Mouse (Mus musculus): ENCODE measurements around the gene Capn11. TPM values are rescaled to one million over a fixed set of nuclear protein-coding genes. Genes with fewer than 3 reads are reported as not detected.

Gene Capn11
- 0.12 and 0.22 TPM in 2 replicates for polyA plus RNA-seq (2012)

DNA sequence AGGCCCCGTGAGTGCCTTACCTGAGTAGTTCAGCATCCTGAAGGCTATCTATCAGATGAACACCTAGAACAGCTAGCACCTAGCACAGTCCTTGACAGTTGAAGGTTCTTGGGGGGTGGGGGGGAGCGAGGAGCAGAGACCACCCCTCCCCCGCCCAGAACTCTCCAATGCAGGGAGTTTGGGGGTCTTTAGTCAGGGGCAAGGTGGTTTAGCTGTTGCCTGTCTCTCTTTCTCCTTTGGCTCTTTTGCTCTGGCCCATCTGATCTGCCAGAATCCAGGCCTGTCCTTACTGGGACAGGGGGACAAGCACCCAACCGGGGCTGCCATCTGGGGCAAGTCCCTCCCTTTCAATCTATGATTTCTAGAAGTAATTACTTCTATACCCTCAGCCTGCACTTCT is at the start of gene Capn11:
Capn11 (minus strand) TSS at position 101 of the 400 bp plus-strand sequence.

DNA sequence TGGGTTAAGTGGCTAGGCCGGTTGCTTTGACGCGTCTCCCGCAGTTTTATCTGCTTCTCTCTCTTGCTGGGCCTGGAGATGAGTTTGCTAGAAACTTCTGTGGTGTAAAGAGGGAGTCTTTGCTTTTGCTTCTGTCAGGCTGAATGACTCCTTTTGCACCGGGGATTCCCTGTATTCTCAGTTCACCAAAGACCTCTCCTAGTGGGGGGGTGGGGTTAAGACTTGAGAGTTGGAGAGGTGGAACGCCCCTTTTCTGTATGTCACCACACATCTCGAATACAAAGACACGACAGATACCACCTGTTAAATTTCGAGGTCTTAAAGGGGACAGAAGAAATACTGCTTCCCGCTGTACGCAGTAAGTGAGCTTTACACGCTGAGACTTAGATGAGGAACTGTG is 27.6 kb upstream of the Capn11 start, which contains the start of gene Tmem63b:
Tmem63b (minus strand) TSS at position 190 of the 400 bp plus-strand sequence.

DNA sequence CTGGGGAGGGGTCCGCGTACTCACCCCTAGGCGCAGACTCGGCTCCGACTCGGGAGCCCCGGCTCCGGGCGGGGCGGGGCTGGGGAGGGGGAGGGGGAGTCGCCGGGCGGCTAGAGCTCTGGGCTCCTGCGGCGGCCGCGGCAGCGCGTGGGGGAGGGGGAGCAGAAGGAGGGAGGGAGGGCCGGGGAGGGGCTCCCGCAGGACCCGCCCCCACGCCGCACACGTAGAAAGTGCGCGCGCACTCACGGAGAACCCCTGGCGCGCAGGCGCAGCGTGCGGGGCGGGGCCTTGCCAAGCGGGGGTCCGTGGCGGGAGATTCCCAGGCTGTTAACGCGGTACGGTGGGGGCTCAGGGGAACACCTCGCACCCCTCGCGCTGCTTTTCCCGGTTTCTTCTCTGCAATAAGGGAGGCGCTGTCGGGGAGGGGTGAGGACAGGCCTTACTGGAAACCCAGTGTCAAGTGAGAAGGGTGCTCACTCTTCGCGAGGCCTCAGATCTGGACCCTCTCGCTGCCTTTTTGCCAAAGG is 27.0 kb upstream of the Capn11 start, which contains the start of gene Mrpl14:
Mrpl14 (plus strand) TSS at position 230 of the 527 bp plus-strand sequence.

DNA sequence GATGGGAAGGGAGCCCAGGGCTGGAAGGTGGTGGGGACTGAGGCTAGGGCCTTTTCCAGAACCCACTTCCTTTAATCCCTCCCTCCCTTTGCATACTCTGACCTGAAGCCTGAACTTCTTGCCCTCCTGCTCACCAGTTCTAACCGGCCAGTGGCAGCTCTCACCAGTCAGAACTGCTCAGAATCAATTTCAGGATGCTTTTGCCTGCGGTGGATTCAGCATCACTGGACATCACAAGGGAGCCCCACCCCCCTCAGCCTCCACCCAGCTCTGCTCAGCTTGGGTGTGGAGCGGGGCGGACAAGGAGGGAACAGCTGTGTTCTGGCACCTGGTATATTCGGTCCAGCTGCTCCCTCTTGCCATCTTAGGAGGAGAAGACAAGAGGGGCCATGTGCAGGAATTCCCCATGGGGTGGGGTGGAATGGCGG is 57.2 kb downstream of the Capn11 start, which contains the start of gene Mymx:
Mymx (minus strand) TSS at position 226 of the 428 bp plus-strand sequence.

DNA sequence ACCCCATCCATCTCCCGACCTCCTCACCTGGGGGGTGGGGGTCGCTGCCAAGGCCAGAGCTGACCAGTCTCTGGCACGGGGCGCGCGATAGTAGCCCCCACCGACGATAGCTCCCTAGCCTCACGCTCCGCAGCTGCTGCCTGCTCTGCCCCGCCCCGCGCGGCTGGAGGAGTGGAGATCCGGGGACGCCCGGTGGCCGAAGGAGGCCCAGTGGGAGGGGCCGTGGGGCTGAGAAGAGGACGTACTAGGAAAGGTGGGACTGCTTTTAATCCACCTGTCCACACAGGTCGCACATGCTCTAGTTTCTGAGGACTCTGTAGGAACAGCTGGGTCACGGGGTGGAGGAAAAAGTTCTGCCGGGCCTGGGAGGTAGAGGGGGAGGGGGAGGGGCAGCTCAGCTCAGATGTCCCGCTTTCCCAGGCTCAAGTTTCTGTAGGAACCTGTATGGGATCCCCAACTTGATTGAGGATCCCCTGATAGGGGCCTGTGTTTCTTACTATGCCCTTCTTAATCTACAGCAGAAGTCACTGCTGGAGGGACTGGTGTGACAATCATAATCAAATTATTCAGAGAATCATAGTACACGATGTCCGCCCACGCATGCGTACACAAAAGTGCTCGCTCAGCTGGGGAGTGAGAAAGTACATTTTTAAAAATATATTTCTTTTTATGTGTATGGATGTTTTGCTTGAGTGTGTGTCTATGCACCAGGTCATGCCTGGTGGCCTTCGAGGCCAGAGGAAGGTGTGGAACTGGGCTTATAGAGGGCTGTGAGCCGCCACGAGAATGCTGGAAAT is 59.5 kb downstream of the Capn11 start, which contains the start of gene Slc29a1:
Slc29a1 (minus strand) TSS at position 161 of the 797 bp plus-strand sequence.

Other genes starting within 250 kb of the Capn11 start
- 7.4 and 8.3 TPM in 2 replicates for gene Cdc5l, start 225.6 kb downstream of the Capn11 start, polyA plus RNA-seq (2012)
- gene Spats1, start 183.9 kb downstream of the Capn11 start, polyA plus RNA-seq (2012), result 0.03 TPM in 1 of 2 replicates, not detected in the other
- gene Aars2, start 152.5 kb downstream of the Capn11 start, polyA plus RNA-seq (2012), result 39.1 and 48.9 TPM in 2 replicates
- gene Tcte1, start 135.9 kb downstream of the Capn11 start, polyA plus RNA-seq (2012), result 0.06 TPM in 1 of 2 replicates, not detected in the other
- 0.26 and 0.31 TPM in 2 replicates for gene Tmem151b, start 109.6 kb downstream of the Capn11 start, polyA plus RNA-seq (2012)
- gene Nfkbie, start 103.6 kb downstream of the Capn11 start, polyA plus RNA-seq (2012), result 33.6 and 42.7 TPM in 2 replicates
- 38.8 and 39.1 TPM in 2 replicates for gene Slc35b2, start 95.5 kb downstream of the Capn11 start, polyA plus RNA-seq (2012)
- 757 and 930 TPM in 2 replicates for gene Hsp90ab1, start 86.1 kb downstream of the Capn11 start, polyA plus RNA-seq (2012)
- 165 and 204 TPM in 2 replicates for gene Slc29a1, start 59.7 kb downstream of the Capn11 start, polyA plus RNA-seq (2012)
- gene Mymx, start 57.2 kb downstream of the Capn11 start, polyA plus RNA-seq (2012), result not detected in 2 replicates
- 183 and 201 TPM in 2 replicates for gene Mrpl14, start 27.0 kb upstream of the Capn11 start, polyA plus RNA-seq (2012)
- 15.8 and 22.0 TPM in 2 replicates for gene Tmem63b, start 27.6 kb upstream of the Capn11 start, polyA plus RNA-seq (2012)
- not detected in 2 replicates for gene 1600014C23Rik, start 74.5 kb upstream of the Capn11 start, polyA plus RNA-seq (2012)

Data from megakaryocyte-erythroid progenitor cell, adult 5 weeks (primary cell).